Mouse (Mus musculus): ENCODE measurements at regions not wholly inside any gene's neighbourhood (a gene's known extent, or its start where the extent isn't known, plus 50 kb on each side); places are given as distances from the start of the nearest gene placed in this dataset.

- TF ChIP-seq CTCF (IDR thresholded peaks at IDR 0.05; ENCODE audit: insufficient read depth, low read depth, low read length) (no peak), POLR2A (IDR thresholded peaks at IDR 0.05; ENCODE audit: insufficient read depth, low read depth, low read length) (no peak)
Measured at GRCm38 (mm10) chr1:77053837-77054540, 460.9 kb downstream of the Epha4 start.

Data from olfactory bulb, adult 2 months (tissue).